Mouse (Mus musculus) midbrain, embryonic 14.5 days (tissue): Measurements from ENCODE around the gene Hydin. TPM values are rescaled to one million over a fixed set of nuclear protein-coding genes. Genes with fewer than 3 reads are reported as not detected.
A peak's percentile ranks its signal among the peaks of the same experiment; 100 is the strongest.

ENCODE experiments used
- ATAC-seq: fragments of 200-750 bp; cut with Nextera tagmentation; 2 replicates; pipeline ENCODE4 v1.8.0; 2017; ENCODE audit warnings: moderate number of reproducible peaks, moderate library complexity; ENCODE audit not compliant: low FRiP score, low TSS enrichment
- DNase-seq: peaks from one replicate; pipeline ENCODE4 v3.0.0-alpha.2; 2015
- H3K27ac ChIP-seq: fragments of 300-500 bp; sonication (generic); replicated peaks from 2 replicates; pipeline ENCODE4 v1.5.1; 2014; ENCODE audit warnings: mild to moderate bottlenecking, low read depth, low read length, moderate library complexity
- H3K27me3 ChIP-seq: fragments of 300-500 bp; sonication (generic); 2 replicates; pipeline ENCODE4 v1.6.1; 2014; ENCODE audit warnings: low read length, control low read depth, mixed read lengths; ENCODE audit not compliant: control insufficient read depth, insufficient read depth
- H3K36me3 ChIP-seq: fragments of 300-500 bp; sonication (generic); 2 replicates; pipeline ENCODE4 v1.6.1; 2014; ENCODE audit warnings: low read length, control low read depth; ENCODE audit not compliant: control insufficient read depth, insufficient read depth
- H3K4me1 ChIP-seq: fragments of 300-500 bp; sonication (generic); 2 replicates; pipeline ENCODE4 v1.6.1; 2014; ENCODE audit warnings: mild to moderate bottlenecking, antibody characterized with exemption, low read length, control low read depth; ENCODE audit not compliant: control insufficient read depth, insufficient read depth
- H3K4me2 ChIP-seq: fragments of 300-500 bp; sonication (generic); 2 replicates; pipeline ENCODE4 v1.6.1; 2014; ENCODE audit warnings: mild to moderate bottlenecking, low read length, moderate library complexity
- H3K4me3 ChIP-seq: fragments of 300-500 bp; sonication (generic); replicated peaks from 2 replicates; pipeline ENCODE4 v1.5.1; 2014; ENCODE audit warnings: low read depth, low read length
- H3K9ac ChIP-seq: fragments of 300-500 bp; sonication (generic); replicated peaks from 2 replicates; pipeline ENCODE4 v1.6.1; 2014; ENCODE audit warnings: mild to moderate bottlenecking, low read length, moderate library complexity
- H3K9me3 ChIP-seq: fragments of 300-500 bp; sonication (generic); 2 replicates; pipeline ENCODE4 v1.6.1; 2016; ENCODE audit warnings: low read length, control low read depth, mixed read lengths; ENCODE audit not compliant: control insufficient read depth
- WGBS: fragments of 180-500 bp; shearing (Covaris S2); extraction: QIAGEN DNeasy Blood & Tissue Kit; methylation state at CpG from one replicate; pipeline ENCODE4 v1.1.7; 2014; 5-methylcytosine and 5-hydroxymethylcytosine counted together
- polyA plus RNA-seq: library from polyadenylated mRNA; unstranded; fragments of >200 nt; fragmentation: Nextera tagmentation; extraction: Ambion mirVana; gene quantifications from 2 replicates; pipeline ENCODE4 v1.2.1, GENCODE M21; 2014

Gene Hydin
- polyA plus RNA-seq, 1 experiment from 2014 or later = 0.14 TPM

DNA sequence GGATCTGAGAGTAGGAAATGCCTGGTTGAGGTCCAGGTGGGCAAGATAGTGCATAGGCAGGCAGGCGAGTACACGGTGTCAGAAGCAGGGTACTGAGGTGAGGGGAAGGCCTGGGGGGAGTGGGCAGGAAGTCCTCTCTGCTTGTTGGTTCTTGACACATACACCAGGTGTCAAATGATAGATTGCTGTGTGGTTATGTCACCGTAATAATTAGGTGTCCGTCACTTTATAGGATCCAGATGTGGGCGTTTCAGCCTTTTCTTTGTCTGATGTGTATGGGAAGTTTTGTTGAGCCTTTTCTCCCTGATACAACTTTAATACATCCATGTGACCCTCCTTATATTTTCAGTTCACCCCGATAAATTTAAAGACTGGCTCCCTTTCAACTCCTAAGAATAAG, 19.5 kb upstream of the Hydin start:
- no peak for DNase-seq
- Histone ChIP-seq H3K9me3 (no peaks in the 10 kb centered on the region), H3K36me3 (no peaks in the 10 kb centered on the region), H3K4me2 (no peak overlapping the region), H3K27me3 (no peaks in the 10 kb centered on the region), H3K4me1 (no peaks in the 10 kb centered on the region), H3K4me3 (no peak overlapping the region), H3K27ac (no peak overlapping the region), H3K9ac (no peak overlapping the region)
- 93% methylated on average over 6 of the region's 6 CpGs for WGBS
- ATAC-seq = no peak

DNA sequence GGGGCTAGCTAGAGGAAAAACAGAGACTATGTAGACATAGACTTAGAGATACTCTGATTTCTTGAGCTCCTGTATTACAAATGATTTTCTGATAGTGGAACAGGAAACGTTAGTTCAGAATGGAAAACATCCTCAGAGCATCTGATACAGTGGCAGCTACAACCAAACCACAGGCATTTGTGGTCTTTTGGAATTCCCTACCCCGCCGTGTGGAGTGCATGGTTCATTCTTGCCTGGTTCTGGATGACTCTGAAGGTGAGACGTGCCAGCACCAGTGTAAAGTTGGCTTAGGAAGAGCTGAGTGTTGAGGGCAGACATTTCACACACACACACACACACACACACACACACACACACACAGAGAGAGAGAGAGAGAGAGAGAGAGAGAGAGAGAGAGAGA, 12.8 kb upstream of the Hydin start:
- no peak for ATAC-seq
- no peak overlapping the region for H3K27ac ChIP-seq
- no peaks in the 10 kb centered on the region for H3K27me3 ChIP-seq
- no peaks in the 10 kb centered on the region for H3K36me3 ChIP-seq
- H3K4me1 ChIP-seq = no peaks in the 10 kb centered on the region
- H3K4me3 ChIP-seq = no peak overlapping the region
- no peak overlapping the region for H3K9ac ChIP-seq
- H3K9me3 ChIP-seq = no peaks in the 10 kb centered on the region
- no peak overlapping the region for H3K4me2 ChIP-seq
- WGBS = 89% methylated on average over 4 of the region's 4 CpGs
- no peak for DNase-seq

DNA sequence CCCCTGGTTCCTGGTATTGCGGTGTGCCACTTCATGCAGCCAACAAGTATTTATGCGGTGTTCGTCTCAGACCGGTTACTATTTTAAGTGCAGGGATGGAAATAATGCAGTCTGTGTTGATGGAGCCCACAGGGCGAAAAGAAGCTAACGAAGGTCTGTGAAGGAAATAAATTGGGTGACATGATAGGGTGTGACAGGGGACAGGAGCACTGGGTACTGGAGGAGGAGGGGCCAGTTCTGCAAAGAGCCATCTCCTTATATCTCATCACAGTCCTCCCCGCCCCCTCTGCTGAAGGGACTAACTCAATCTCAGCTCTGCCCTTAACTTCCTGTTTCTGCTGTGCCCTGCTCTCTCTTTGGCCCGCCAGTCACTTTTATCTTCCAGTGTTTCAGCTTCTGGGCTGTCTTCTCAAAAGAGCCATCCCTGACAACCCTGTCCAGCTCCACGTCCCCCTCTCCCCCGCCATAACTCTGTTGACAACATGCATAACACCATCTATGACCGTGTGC, 926 bp upstream of the Hydin start:
- H3K27ac ChIP-seq = no peak overlapping the region

DNA sequence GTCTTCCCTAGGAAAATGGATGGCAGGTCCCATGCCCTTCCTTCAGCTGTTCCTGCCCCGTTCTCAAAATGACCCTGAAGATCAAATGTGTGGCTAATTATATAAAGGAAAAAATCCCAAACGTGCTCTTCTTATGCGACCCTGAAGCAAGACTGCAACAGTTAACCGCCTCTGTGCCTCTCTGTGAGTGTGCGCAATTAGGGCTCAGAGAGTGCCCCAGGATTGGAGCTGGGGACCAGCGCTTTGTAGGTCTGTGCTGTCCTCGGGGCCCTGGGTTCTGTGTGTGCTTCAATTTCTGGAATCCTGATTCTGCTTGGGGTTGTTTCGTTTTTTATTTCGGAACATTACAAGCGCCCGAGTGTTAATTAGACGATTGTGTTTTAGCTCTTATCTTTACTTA, 491 bp downstream of the Hydin start:
- H3K4me3 ChIP-seq = peak overlapping the region; percentile 20
- H3K9me3 ChIP-seq = no peaks in the 10 kb centered on the region
- peak overlapping the region; percentile 54 for H3K4me2 ChIP-seq
- no peak overlapping the region for H3K27ac ChIP-seq
- DNase-seq = no peak
- peaks cover 7% of the 10 kb centered on the region; the same call in 1 of the 2 replicates for H3K4me1 ChIP-seq
- H3K9ac ChIP-seq = 0 out of 2 replicates have a peak overlapping the region, but pooled peaks have one; percentile 17
- H3K27me3 ChIP-seq = no peaks in the 10 kb centered on the region
- ATAC-seq = no peak
- 12% methylated on average over 12 of the region's 12 CpGs for WGBS
- H3K36me3 ChIP-seq = no peaks in the 10 kb centered on the region

More for the DNA sequence above, 926 bp upstream of the Hydin start:
- no peaks in the 10 kb centered on the region for H3K9me3 ChIP-seq
- no peaks in the 10 kb centered on the region for H3K27me3 ChIP-seq
- peaks cover 7% of the 10 kb centered on the region; the same call in 1 of the 2 replicates for H3K4me1 ChIP-seq
- no peak overlapping the region for H3K4me2 ChIP-seq
- H3K9ac ChIP-seq = no peak overlapping the region
- H3K4me3 ChIP-seq = no peak overlapping the region
- ATAC-seq = no peak
- no peaks in the 10 kb centered on the region for H3K36me3 ChIP-seq
- WGBS = 70% methylated on average over 11 of the region's 11 CpGs
- no peak for DNase-seq

DNA sequence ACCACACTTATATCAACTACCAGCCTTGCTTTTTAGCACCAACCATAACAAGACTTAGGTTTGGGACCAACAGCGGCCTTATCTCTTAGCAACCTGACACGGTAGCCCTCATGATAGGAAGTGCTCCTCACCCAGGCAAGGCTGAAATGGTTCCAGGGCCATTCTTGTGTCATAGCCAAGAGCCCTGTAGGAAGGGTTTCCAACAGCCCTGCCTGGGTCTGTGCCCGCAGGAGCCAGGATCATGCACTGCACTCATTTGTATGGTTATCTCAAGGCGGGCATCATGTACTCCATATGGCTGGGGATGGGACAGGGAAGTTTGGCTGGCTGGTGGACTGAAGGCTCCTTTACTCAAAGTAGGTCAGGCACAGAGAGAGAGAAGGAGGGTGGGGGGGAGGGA, 3.9 kb downstream of the Hydin start:
- Histone ChIP-seq H3K27ac (no peak overlapping the region), H3K36me3 (no peaks in the 10 kb centered on the region), H3K9ac (no peak overlapping the region), H3K9me3 (no peaks in the 10 kb centered on the region), H3K27me3 (no peaks in the 10 kb centered on the region), H3K4me3 (no peak overlapping the region), H3K4me1 (peaks cover 8% of the 10 kb centered on the region; the same call in 1 of the 2 replicates), H3K4me2 (no peak overlapping the region)
- ATAC-seq = no peak
- no peak for DNase-seq
- WGBS = 92% methylated on average over 4 of the region's 4 CpGs

DNA sequence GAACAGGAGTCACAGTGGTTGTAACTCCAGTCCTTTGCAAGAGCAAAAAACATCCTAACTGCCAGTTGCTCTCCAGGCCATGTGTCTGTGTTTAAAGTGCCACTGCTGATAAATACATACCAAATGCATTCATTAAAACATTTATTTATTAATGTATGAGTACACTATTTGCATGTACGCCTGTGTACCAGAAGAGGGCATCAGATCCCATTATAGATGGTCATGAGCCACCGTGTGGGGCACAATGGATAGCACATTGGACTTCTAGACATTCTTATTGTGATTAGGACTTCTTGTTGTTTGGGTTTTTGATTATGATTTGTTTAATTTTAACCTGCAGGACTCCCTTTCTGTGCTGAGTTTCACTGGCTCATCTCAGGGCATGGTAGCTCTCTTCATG, 6.6 kb downstream of the Hydin start:
- Histone ChIP-seq H3K4me2 (no peak overlapping the region), H3K9me3 (no peaks in the 10 kb centered on the region), H3K36me3 (no peaks in the 10 kb centered on the region), H3K27me3 (no peaks in the 10 kb centered on the region), H3K27ac (no peak overlapping the region), H3K4me3 (no peak overlapping the region), H3K4me1 (peaks cover 6% of the 10 kb centered on the region; the same call in 1 of the 2 replicates), H3K9ac (no peak overlapping the region)
- DNase-seq = no peak
- 63% methylated on average over 2 of the region's 2 CpGs for WGBS
- no peak for ATAC-seq

DNA sequence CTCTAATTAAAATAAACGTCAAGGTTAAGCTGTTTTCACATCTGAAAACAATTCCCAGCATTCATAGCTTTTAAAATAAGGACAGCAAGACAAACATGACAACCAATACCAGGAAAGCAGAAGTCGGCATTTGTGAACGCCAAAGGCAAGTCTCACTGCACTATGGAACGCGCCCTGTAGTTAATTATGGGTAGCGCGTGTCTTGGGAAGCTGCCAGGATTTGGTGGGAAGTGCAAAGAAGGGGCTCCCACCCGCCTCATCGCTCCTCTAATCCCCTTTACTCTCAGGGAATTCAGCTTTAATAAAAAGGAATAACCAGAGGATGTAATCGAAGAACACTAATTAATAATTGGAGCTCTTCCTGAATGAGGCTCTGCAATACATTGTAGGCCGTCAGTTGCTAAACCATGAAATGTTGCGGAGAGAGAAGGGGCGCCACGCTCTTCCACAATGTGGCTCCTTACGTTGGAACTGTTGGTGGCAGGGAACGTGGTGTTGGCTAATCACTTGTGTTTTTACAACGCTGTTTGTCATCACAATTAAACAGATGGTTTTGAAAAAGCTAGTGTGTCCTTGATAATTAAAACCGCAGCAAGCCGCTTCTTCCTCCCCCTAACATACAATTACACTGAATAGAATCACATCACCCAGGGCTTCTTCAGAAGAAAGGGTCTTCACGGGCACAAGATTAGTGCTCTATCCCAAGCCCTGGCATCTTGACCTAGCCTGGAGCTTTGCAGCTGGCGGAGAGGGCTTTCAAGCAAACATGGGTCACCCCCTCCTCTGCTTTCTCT, 8.9 kb downstream of the Hydin start:
- Histone ChIP-seq H3K27ac (peak overlapping the region; percentile 55), H3K4me3 (no peak overlapping the region), H3K4me1 (peaks cover 6% of the 10 kb centered on the region; the same call in 1 of the 2 replicates), H3K27me3 (no peaks in the 10 kb centered on the region), H3K4me2 (0 out of 2 replicates have a peak overlapping the region, but pooled peaks have one; percentile 13), H3K9me3 (no peaks in the 10 kb centered on the region), H3K9ac (no peak overlapping the region), H3K36me3 (no peaks in the 10 kb centered on the region)
- WGBS = 51% methylated on average over 21 of the region's 21 CpGs
- ATAC-seq (no peak), DNase-seq (peak; percentile 84)

DNA sequence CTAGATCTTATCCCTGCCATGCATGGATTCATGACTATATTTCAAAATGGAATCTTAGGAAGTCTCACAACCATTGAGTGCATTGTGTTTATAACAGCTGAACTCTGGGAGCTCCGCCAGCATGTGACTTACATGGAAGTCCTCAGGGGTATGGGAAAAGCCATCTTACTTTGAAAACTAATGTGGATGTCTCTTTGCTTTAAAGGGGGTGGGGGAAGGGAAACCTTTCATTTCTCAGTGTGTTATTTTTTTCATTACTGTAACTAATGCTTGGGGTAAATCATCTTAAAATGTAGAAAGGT, 9.4 kb downstream of the Hydin start:
- DNase-seq = no peak
- peak overlapping the region; percentile 55 for H3K27ac ChIP-seq
- no peak overlapping the region for H3K4me2 ChIP-seq
- no peak overlapping the region for H3K4me3 ChIP-seq
- no peaks in the 10 kb centered on the region for H3K27me3 ChIP-seq
- H3K9me3 ChIP-seq = no peaks in the 10 kb centered on the region
- H3K9ac ChIP-seq = no peak overlapping the region
- peaks cover 6% of the 10 kb centered on the region; the same call in 1 of the 2 replicates for H3K4me1 ChIP-seq
- H3K36me3 ChIP-seq = no peaks in the 10 kb centered on the region
- 79% methylated on average over 1 of the region's 1 CpGs for WGBS
- no peak for ATAC-seq

DNA sequence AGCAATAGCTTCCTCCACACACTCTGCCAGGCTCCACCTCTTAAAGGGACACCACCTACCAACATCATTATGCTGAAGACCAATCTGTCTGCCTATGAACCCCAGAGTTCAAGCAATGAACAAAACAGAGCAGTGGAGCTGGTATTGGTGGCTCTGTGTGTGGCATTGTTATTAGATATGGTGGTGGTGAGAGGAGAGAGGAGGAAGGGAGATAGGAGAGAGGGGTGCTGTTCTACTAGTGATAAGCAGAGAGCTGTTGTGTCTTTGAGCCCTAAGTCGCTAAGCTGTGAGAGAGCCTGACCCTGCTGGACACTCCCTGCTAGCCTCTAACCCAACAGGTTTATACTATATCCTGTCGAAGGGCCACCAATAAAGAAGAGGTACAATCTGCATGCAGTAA, 45.9 kb downstream of the Hydin start:
- Histone ChIP-seq H3K27ac (no peak overlapping the region), H3K36me3 (no peaks in the 10 kb centered on the region), H3K27me3 (no peaks in the 10 kb centered on the region), H3K4me2 (no peak overlapping the region), H3K9me3 (no peaks in the 10 kb centered on the region), H3K4me1 (peaks cover 13% of the 10 kb centered on the region; the same call in 1 of the 2 replicates), H3K9ac (no peak overlapping the region), H3K4me3 (no peak overlapping the region)
- DNase-seq (no peak), ATAC-seq (no peak)
- 93% methylated on average over 2 of the region's 2 CpGs for WGBS
